Mouse (Mus musculus) T-helper 17 cell (primary cell): ENCODE measurements around the gene Gsg1.

Experiments used
- in situ Hi-C, 2 experiments: fragments of 300-600 bp; cut with MboI, MseI; formaldehyde crosslinking; loops; 1 replicate in 1 of 2; 2 replicates in 1 of 2; pipeline ENCODE4 v1.15.1; 2025; ENCODE audit warnings: high pct_unique_total_duplicates in 2 of 2

The Gsg1 gene

GRCm38 (mm10) chr6:135261124-135261523 is 7.0 kb upstream of the Gsg1 start:
- in situ Hi-C loops = no loop called here

- in situ Hi-C loops = no loop called here
Observed at GRCm38 (mm10) chr6:135260435-135260834, 6.3 kb upstream of the Gsg1 start.

- in situ Hi-C loops = loop anchor here in 1 of 2 experiments (5.0 kb wide), 1 partner anchor 125 kb away; no protein-coding TSS in a partner anchor
Observed at GRCm38 (mm10) chr6:135252728-135253077, 1.4 kb downstream of the Gsg1 start.

- in situ Hi-C loops = loop anchor here in 1 of 2 experiments (5.0 kb wide), 1 partner anchor 125 kb away; no protein-coding TSS in a partner anchor
Observed at GRCm38 (mm10) chr6:135251849-135252727, 2.1 kb downstream of the Gsg1 start.

GRCm38 (mm10) chr6:135250926-135251699 is 3.0 kb downstream of the Gsg1 start:
- in situ Hi-C loops = loop anchor here in 1 of 2 experiments (5.0 kb wide), 1 partner anchor 126 kb away; no protein-coding TSS in a partner anchor

GRCm38 (mm10) chr6:135249846-135250531 is 4.2 kb downstream of the Gsg1 start:
- in situ Hi-C loops = loop anchor here (5.0 kb wide), 3 partner anchors 98 to 577 kb away; no protein-coding TSS in a partner anchor

GRCm38 (mm10) chr6:135247861-135248260 is 6.3 kb downstream of the Gsg1 start:
- in situ Hi-C loops = loop anchor here (5.0 kb wide), 3 partner anchors 96 to 579 kb away; no protein-coding TSS in a partner anchor

GRCm38 (mm10) chr6:135245586-135245985 is 8.6 kb downstream of the Gsg1 start:
- in situ Hi-C loops = loop anchor here (5.0 kb wide), 3 partner anchors 93 to 582 kb away; no protein-coding TSS in a partner anchor

- in situ Hi-C loops = no loop called here
Observed at GRCm38 (mm10) chr6:135240361-135240760, 13.8 kb downstream of the Gsg1 start.

- in situ Hi-C loops = loop anchor here (5.0 to 10.0 kb wide), 2 partner anchors 86 to 1557 kb away; no protein-coding TSS in a partner anchor
Observed at GRCm38 (mm10) chr6:135238211-135238610, 15.9 kb downstream of the Gsg1 start.

- in situ Hi-C loops = loop anchor here (5.0 to 10.0 kb wide), 2 partner anchors 85 to 1557 kb away; no protein-coding TSS in a partner anchor
Observed at GRCm38 (mm10) chr6:135237326-135237725, 16.8 kb downstream of the Gsg1 start.

GRCm38 (mm10) chr6:135236576-135236975 is 17.6 kb downstream of the Gsg1 start:
- in situ Hi-C loops = loop anchor here (5.0 to 10.0 kb wide), 2 partner anchors 84 to 1558 kb away; no protein-coding TSS in a partner anchor

- in situ Hi-C loops = loop anchor here (5.0 to 10.0 kb wide), 2 partner anchors 83 to 1559 kb away; no protein-coding TSS in a partner anchor
Observed at GRCm38 (mm10) chr6:135235742-135236141, 18.4 kb downstream of the Gsg1 start.

GRCm38 (mm10) chr6:135232443-135233182 is 21.5 kb downstream of the Gsg1 start:
- in situ Hi-C loops = loop anchor here in 1 of 2 experiments (10.0 kb wide), 1 partner anchor 1562 kb away; no protein-coding TSS in a partner anchor

GRCm38 (mm10) chr6:135230586-135230985 is 23.6 kb downstream of the Gsg1 start:
- in situ Hi-C loops = loop anchor here in 1 of 2 experiments (10.0 kb wide), 1 partner anchor 1564 kb away; no protein-coding TSS in a partner anchor

- in situ Hi-C loops = no loop called here
Observed at GRCm38 (mm10) chr6:135228465-135228941, 25.6 kb downstream of the Gsg1 start.

GRCm38 (mm10) chr6:135223786-135224416 is 30.2 kb downstream of the Gsg1 start:
- in situ Hi-C loops = no loop called here

- in situ Hi-C loops = no loop called here
Observed at GRCm38 (mm10) chr6:135219916-135220315, 34.2 kb downstream of the Gsg1 start.

GRCm38 (mm10) chr6:135218330-135218729 is 35.8 kb downstream of the Gsg1 start:
- in situ Hi-C loops = no loop called here
